Mouse (Mus musculus) limb, embryonic 14.5 days (tissue): Measurements from ENCODE around the gene Bcorl1. TPM values are rescaled to one million over a fixed set of nuclear protein-coding genes. Genes with fewer than 3 reads are reported as not detected.

Source experiments
- ATAC-seq: fragments of 200-750 bp; cut with Nextera tagmentation; 2 replicates; pipeline ENCODE4 v1.8.0; 2017; ENCODE audit warnings: low read depth, moderate number of reproducible peaks, moderate TSS enrichment; ENCODE audit not compliant: low FRiP score
- DNase-seq: peaks from one replicate; pipeline ENCODE4 v3.0.0-alpha.2; 2015; ENCODE audit warnings: low spot score
- H3K27ac ChIP-seq: fragments of 300-500 bp; sonication (generic); replicated peaks from 2 replicates; pipeline ENCODE4 v1.5.1; 2014; ENCODE audit warnings: low read depth, mild to moderate bottlenecking, low read length, moderate library complexity, mixed read lengths
- H3K27me3 ChIP-seq: fragments of 300-500 bp; sonication (generic); 2 replicates; pipeline ENCODE4 v1.6.1; 2014; ENCODE audit warnings: low read length, mixed read lengths; ENCODE audit not compliant: control insufficient read depth, insufficient read depth
- H3K36me3 ChIP-seq: fragments of 300-500 bp; sonication (generic); 2 replicates; pipeline ENCODE4 v1.6.1; 2014; ENCODE audit warnings: mild to moderate bottlenecking, low read length, moderate library complexity, mixed read lengths; ENCODE audit not compliant: control insufficient read depth, insufficient read depth
- H3K4me1 ChIP-seq: fragments of 300-500 bp; sonication (generic); 2 replicates; pipeline ENCODE4 v1.6.1; 2014; ENCODE audit warnings: antibody characterized with exemption, low read length, mixed read lengths; ENCODE audit not compliant: control insufficient read depth, insufficient read depth
- H3K4me2 ChIP-seq: fragments of 300-500 bp; sonication (generic); replicated peaks from 2 replicates; pipeline ENCODE4 v1.6.1; 2014; ENCODE audit warnings: low read depth, mild to moderate bottlenecking, low read length, moderate library complexity; ENCODE audit not compliant: severe bottlenecking
- H3K4me3 ChIP-seq: fragments of 300-500 bp; sonication (generic); replicated peaks from 2 replicates; pipeline ENCODE4 v1.5.1; 2014; ENCODE audit warnings: low read length
- H3K9ac ChIP-seq: fragments of 300-500 bp; sonication (generic); 2 replicates; pipeline ENCODE4 v1.6.1; 2014; ENCODE audit warnings: mild to moderate bottlenecking, low read depth, low read length, moderate library complexity; ENCODE audit not compliant: severe bottlenecking
- H3K9me3 ChIP-seq: fragments of 300-500 bp; sonication (generic); 2 replicates; pipeline ENCODE4 v1.6.1; 2016; ENCODE audit warnings: low read length; ENCODE audit not compliant: control insufficient read depth
- POLR2A ChIP-seq: fragments of 200-500 bp; IDR thresholded peaks from 2 replicates; pipeline ENCODE4 v1.8.0; 2012; ENCODE audit warnings: inconsistent platforms, mild to moderate bottlenecking, moderate library complexity, borderline replicate concordance; ENCODE audit not compliant: insufficient read depth, insufficient read length; ENCODE audit errors: extremely low read depth
- WGBS: fragments of 180-500 bp; shearing (Covaris S2); extraction: QIAGEN DNeasy Blood & Tissue Kit; methylation state at CpG from one replicate; pipeline ENCODE4 v1.1.7; 2014; 5-methylcytosine and 5-hydroxymethylcytosine counted together
- polyA plus RNA-seq, 2 experiments: library from polyadenylated mRNA; depleted of rRNA in 1 of 2; stranded (reverse) in 1 of 2; unstranded in 1 of 2; fragments of >200 nt; fragmentation: Nextera tagmentation in 1 of 2; extraction: Ambion mirVana in 1 of 2; gene quantifications; 2 replicates each; pipeline versions ENCODE4 v1.2.1 to v1.2.3; 2012 to 2014

The Bcorl1 gene
- polyA plus RNA-seq, 2 experiments: 6.8 to 7.9 TPM

DNA sequence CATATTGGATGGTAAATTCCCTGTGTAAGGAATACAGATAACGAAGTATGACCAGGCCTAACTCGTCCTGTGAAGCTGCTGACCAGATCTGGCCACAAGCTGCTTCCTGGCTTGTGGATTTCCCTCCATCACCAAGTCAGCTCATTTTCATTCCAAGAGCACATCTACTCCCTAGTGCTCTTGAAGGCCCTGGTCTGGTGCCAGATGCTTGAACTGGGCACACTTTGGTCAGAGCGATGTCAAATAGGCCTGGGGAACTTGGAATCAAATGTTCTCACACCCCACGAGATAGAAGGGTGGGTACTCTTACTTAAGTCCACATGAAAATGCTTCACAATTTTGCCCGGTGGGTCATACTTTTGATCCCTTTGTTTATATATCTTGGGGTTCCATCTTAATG lies 73.1 kb downstream of the Bcorl1 start:
- Histone ChIP-seq H3K27me3 (no peaks in the 10 kb centered on the region), H3K27ac (no peak overlapping the region), H3K36me3 (peaks cover 11% of the 10 kb centered on the region; the same call in 1 of the 2 replicates), H3K4me1 (no peaks in the 10 kb centered on the region), H3K4me2 (no peak overlapping the region), H3K4me3 (no peak overlapping the region), H3K9ac (no peak overlapping the region), H3K9me3 (no peaks in the 10 kb centered on the region)
- no peak for DNase-seq
- WGBS: 77% methylated on average over 5 of the region's 5 CpGs
- no peak for ATAC-seq
- TF ChIP-seq POLR2A: no peak

DNA sequence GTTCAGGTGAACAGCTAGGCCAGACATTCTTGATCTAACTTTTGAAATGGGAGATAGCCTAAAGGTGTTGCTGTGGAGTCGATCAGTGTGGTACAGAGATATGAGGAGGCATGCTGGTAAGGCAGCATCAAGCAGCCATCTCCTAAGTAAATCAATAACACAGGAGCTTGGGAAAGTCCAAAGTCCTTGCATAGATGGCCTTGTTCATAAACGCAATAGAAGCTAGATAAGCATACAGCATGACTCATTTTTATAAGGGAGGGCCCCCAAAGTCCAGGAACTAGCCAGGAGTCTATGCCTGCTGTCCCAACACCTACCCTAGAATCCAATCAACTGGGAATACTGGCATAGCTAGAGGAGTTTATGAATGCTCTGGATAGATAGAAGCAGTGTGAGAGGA lies 77.3 kb downstream of the Bcorl1 start:
- no peak for TF ChIP-seq POLR2A
- Histone ChIP-seq H3K27ac (no peak overlapping the region), H3K4me2 (no peak overlapping the region), H3K4me3 (no peak overlapping the region), H3K36me3 (peaks cover 11% of the 10 kb centered on the region; the same call in 1 of the 2 replicates), H3K27me3 (no peaks in the 10 kb centered on the region), H3K4me1 (no peaks in the 10 kb centered on the region), H3K9me3 (no peaks in the 10 kb centered on the region), H3K9ac (no peak overlapping the region)
- no peak for DNase-seq
- no peak for ATAC-seq
- 92% methylated on average over 2 of the region's 2 CpGs for WGBS

DNA sequence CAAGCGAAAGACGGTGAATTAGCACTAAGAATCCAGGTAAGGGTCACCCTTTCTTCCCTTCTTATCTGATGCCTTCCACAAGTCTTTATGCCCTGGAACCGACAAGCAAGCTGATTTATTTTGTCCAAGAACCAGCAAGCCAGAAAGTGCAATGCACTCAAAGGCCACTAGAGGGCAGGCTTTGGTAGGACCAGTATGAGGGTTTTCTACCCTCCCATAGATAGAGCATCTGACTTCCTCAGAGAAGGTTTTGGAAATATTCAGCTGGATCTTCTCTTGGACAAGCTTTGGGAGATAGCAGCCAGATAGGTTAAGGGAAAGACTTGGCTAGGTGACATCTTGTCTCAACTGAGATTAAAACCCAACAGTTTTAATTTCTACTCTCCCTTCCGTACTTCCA lies 81.8 kb downstream of the Bcorl1 start:
- Histone ChIP-seq H3K27me3 (no peaks in the 10 kb centered on the region), H3K9ac (no peak overlapping the region), H3K4me3 (no peak overlapping the region), H3K4me1 (no peaks in the 10 kb centered on the region), H3K4me2 (no peak overlapping the region), H3K27ac (no peak overlapping the region), H3K36me3 (no peaks in the 10 kb centered on the region), H3K9me3 (no peaks in the 10 kb centered on the region)
- no peak for TF ChIP-seq POLR2A
- DNase-seq: peak; percentile 65
- no peak for ATAC-seq
- 36% methylated on average over 4 of the region's 4 CpGs for WGBS

DNA sequence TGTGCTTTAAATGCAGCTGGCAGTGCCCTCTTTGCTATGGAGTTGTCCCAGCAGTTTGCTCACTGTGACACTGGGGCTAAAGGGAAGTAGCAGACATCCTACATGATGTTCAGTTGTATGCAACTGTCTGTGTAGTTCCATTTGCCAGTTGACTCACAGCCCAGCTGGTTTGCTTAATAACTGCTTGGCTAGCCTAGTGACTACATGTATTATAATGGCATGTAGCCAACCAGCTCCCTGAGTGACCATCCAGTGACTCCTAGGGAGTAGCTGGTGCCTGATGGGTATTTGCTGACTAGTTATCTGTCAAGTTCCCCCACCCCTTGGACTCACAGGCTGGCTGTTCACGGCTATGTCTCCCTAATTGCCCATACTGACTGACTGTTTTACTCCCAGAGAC lies 82.5 kb downstream of the Bcorl1 start:
- WGBS: 50% methylated on average over 1 of the region's 1 CpGs
- H3K4me1 ChIP-seq: no peaks in the 10 kb centered on the region
- no peaks in the 10 kb centered on the region for H3K27me3 ChIP-seq
- H3K4me3 ChIP-seq: no peak overlapping the region
- no peak overlapping the region for H3K9ac ChIP-seq
- no peaks in the 10 kb centered on the region for H3K36me3 ChIP-seq
- DNase-seq (no peak), ATAC-seq (no peak)
- no peak overlapping the region for H3K27ac ChIP-seq
- no peaks in the 10 kb centered on the region for H3K9me3 ChIP-seq
- H3K4me2 ChIP-seq: no peak overlapping the region
- TF ChIP-seq POLR2A: no peak

DNA sequence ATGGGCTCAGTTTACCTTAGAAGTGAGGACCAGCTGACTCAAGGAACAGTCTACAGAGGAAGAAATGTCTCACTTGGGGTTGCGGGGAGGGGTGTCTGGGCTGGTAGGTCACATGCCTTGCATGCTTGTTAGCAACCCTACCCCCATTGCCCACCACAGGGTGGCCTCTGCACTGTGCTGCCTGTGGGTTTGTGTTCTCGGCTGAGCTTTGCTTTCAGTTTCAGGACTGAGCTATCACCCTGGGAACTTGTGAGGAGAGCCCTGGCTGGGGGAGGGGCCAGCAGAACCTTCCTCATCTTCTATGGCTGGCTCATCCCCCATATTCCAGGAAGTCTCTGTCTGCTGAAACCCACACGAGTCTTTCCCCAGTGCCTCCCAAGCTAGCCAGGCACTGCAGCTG lies 83.4 kb downstream of the Bcorl1 start:
- Histone ChIP-seq H3K9ac (no peak overlapping the region), H3K9me3 (no peaks in the 10 kb centered on the region), H3K4me2 (no peak overlapping the region), H3K36me3 (no peaks in the 10 kb centered on the region), H3K4me1 (no peaks in the 10 kb centered on the region), H3K27ac (no peak overlapping the region), H3K27me3 (no peaks in the 10 kb centered on the region), H3K4me3 (no peak overlapping the region)
- ATAC-seq (no peak), DNase-seq (no peak)
- no peak for TF ChIP-seq POLR2A
- 40% methylated on average over 3 of the region's 3 CpGs for WGBS

DNA sequence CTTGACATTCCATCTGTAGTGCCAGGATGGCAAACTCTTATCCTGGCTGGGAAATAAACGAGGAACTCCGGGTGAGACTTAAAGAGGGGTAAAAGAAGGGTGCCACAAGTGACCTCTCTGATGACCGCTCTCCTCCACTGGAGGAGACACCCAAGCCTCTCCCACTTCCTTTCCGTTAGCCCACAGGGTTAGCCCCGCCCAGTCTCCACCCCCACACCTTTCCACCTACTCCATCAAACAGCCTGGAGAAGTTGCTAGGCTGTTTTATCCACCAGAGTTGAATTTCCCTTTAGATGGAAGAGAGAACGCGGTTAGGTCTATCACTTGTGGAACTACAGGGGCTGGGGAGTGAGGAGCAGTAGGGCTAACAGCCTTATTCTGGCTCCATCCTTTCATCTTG lies 84.1 kb downstream of the Bcorl1 start:
- Histone ChIP-seq H3K9ac (no peak overlapping the region), H3K27ac (no peak overlapping the region), H3K4me1 (no peaks in the 10 kb centered on the region), H3K9me3 (no peaks in the 10 kb centered on the region), H3K4me2 (no peak overlapping the region), H3K36me3 (no peaks in the 10 kb centered on the region), H3K27me3 (no peaks in the 10 kb centered on the region), H3K4me3 (no peak overlapping the region)
- DNase-seq: no peak
- ATAC-seq: no peak
- no peak for TF ChIP-seq POLR2A
- 62% methylated on average over 7 of the region's 7 CpGs for WGBS
